Mouse (Mus musculus) embryonic facial prominence, embryonic 15.5 days (tissue): ENCODE measurements around the gene Dcaf5. TPM values are rescaled to one million over a fixed set of nuclear protein-coding genes. Genes with fewer than 3 reads are reported as not detected.

Experiments used
- ATAC-seq: fragments of 200-750 bp; cut with Nextera tagmentation; 2 replicates; pipeline ENCODE4 v1.8.0; 2017; ENCODE audit warnings: low read depth, moderate TSS enrichment; ENCODE audit not compliant: insufficient number of reproducible peaks, low FRiP score, low TSS enrichment
- H3K27ac ChIP-seq: fragments of 300-500 bp; sonication (generic); replicated peaks from 2 replicates; pipeline ENCODE4 v1.5.1; 2015; ENCODE audit warnings: mild to moderate bottlenecking, inconsistent platforms
- H3K27me3 ChIP-seq: fragments of 300-500 bp; sonication (generic); 2 replicates; pipeline ENCODE4 v1.6.1; 2015; ENCODE audit warnings: inconsistent platforms
- H3K36me3 ChIP-seq: fragments of 300-500 bp; sonication (generic); 2 replicates; pipeline ENCODE4 v1.6.1; 2015; ENCODE audit warnings: mild to moderate bottlenecking, inconsistent platforms
- H3K4me1 ChIP-seq: fragments of 300-500 bp; sonication (generic); 2 replicates; pipeline ENCODE4 v1.6.1; 2015; ENCODE audit warnings: inconsistent platforms
- H3K4me2 ChIP-seq: fragments of 300-500 bp; sonication (generic); replicated peaks from 2 replicates; pipeline ENCODE4 v1.6.1; 2015; ENCODE audit warnings: mild to moderate bottlenecking, inconsistent platforms
- H3K4me3 ChIP-seq: fragments of 300-500 bp; sonication (generic); replicated peaks from 2 replicates; pipeline ENCODE4 v1.5.1; 2015; ENCODE audit warnings: mild to moderate bottlenecking, inconsistent platforms
- H3K9ac ChIP-seq: fragments of 300-500 bp; sonication (generic); 2 replicates; pipeline ENCODE4 v1.6.1; 2015; ENCODE audit warnings: inconsistent platforms
- H3K9me3 ChIP-seq: fragments of 300-500 bp; sonication (generic); replicated peaks from 2 replicates; pipeline ENCODE4 v1.6.1; 2016; ENCODE audit warnings: inconsistent platforms
- WGBS: fragments of 180-500 bp; shearing (Covaris S2); methylation state at CpG from one replicate; pipeline ENCODE4 v1.1.7; 2015; 5-methylcytosine and 5-hydroxymethylcytosine counted together
- polyA plus RNA-seq: library from polyadenylated mRNA; unstranded; fragments of >200 nt; fragmentation: Nextera tagmentation; extraction: Ambion mirVana; gene quantifications from 2 replicates; pipeline ENCODE4 v1.2.1, GENCODE M21; 2015

The Dcaf5 gene
- polyA plus RNA-seq, 1 experiment from 2014 or later: 13.7 TPM

- no peaks in the 10 kb centered on the region for H3K27me3 ChIP-seq
- no peak for ATAC-seq
- no peaks in the 10 kb centered on the region for H3K4me1 ChIP-seq
- no peak overlapping the region for H3K9ac ChIP-seq
- WGBS: 84% methylated on average over 9 of the region's 9 CpGs
- H3K9me3 ChIP-seq: no peaks in the 10 kb centered on the region
- no peaks in the 10 kb centered on the region for H3K36me3 ChIP-seq
- no peak overlapping the region for H3K4me3 ChIP-seq
- no peak overlapping the region for H3K4me2 ChIP-seq
- H3K27ac ChIP-seq: no peak overlapping the region
These were observed 8.2 kb upstream of the Dcaf5 start for GRCm38 (mm10) chr12:80444525-80445109.

- no peak overlapping the region for H3K9ac ChIP-seq
- 74% methylated on average over 2 of the region's 2 CpGs for WGBS
- ATAC-seq: no peak
These were observed 4.6 kb upstream of the Dcaf5 start for GRCm38 (mm10) chr12:80440957-80441356.

GRCm38 (mm10) chr12:80437051-80437675 is 762 bp upstream of the Dcaf5 start:
- Histone ChIP-seq H3K27me3 (no peaks in the 10 kb centered on the region), H3K4me2 (peak overlapping the region; percentile 87), H3K9me3 (no peaks in the 10 kb centered on the region), H3K4me1 (peaks cover 11% of the 10 kb centered on the region), H3K36me3 (no peaks in the 10 kb centered on the region), H3K4me3 (peak overlapping the region; percentile 74), H3K9ac (peak overlapping the region; percentile 72; the same call in 1 of the 2 replicates), H3K27ac (peak overlapping the region; percentile 97)
- 25% methylated on average over 4 of the region's 4 CpGs for WGBS
- ATAC-seq: no peak

More at GRCm38 (mm10) chr12:80440957-80441356, 4.6 kb upstream of the Dcaf5 start:
- Histone ChIP-seq H3K27ac (no peak overlapping the region), H3K36me3 (no peaks in the 10 kb centered on the region), H3K9me3 (no peaks in the 10 kb centered on the region), H3K4me1 (0 out of 2 replicates have a peak, but pooled peaks cover 6% of the 10 kb centered on the region), H3K27me3 (no peaks in the 10 kb centered on the region), H3K4me2 (no peak overlapping the region), H3K4me3 (no peak overlapping the region)

GRCm38 (mm10) chr12:80435887-80436286 is 514 bp downstream of the Dcaf5 start:
- WGBS: 0% methylated on average over 10 of the region's 10 CpGs
- H3K36me3 ChIP-seq: no peaks in the 10 kb centered on the region
- peak overlapping the region; percentile 87 for H3K4me2 ChIP-seq
- peak overlapping the region; percentile 74 for H3K4me3 ChIP-seq
- no peaks in the 10 kb centered on the region for H3K9me3 ChIP-seq
- peak; percentile 16; the same call in 1 of the 2 replicates for ATAC-seq
- H3K27me3 ChIP-seq: no peaks in the 10 kb centered on the region
- peak overlapping the region; percentile 97 for H3K27ac ChIP-seq
- peak overlapping the region; percentile 72 for H3K9ac ChIP-seq
- H3K4me1 ChIP-seq: peaks cover 11% of the 10 kb centered on the region

GRCm38 (mm10) chr12:80434961-80435691 is 1.3 kb downstream of the Dcaf5 start:
- Histone ChIP-seq H3K9me3 (no peaks in the 10 kb centered on the region), H3K27me3 (no peaks in the 10 kb centered on the region), H3K4me3 (peak overlapping the region; percentile 74), H3K4me2 (peak overlapping the region; percentile 87), H3K9ac (peak overlapping the region; percentile 72), H3K4me1 (peaks cover 11% of the 10 kb centered on the region), H3K27ac (peak overlapping the region; percentile 97), H3K36me3 (no peaks in the 10 kb centered on the region)
- 1% methylated on average over 52 of the region's 64 CpGs for WGBS
- peak; percentile 75 for ATAC-seq

GRCm38 (mm10) chr12:80434601-80434960 is 1.8 kb downstream of the Dcaf5 start:
- Histone ChIP-seq H3K27ac (peak overlapping the region; percentile 97), H3K4me3 (peak overlapping the region; percentile 74), H3K4me2 (peak overlapping the region; percentile 87), H3K27me3 (no peaks in the 10 kb centered on the region), H3K4me1 (peaks cover 11% of the 10 kb centered on the region), H3K9ac (peak overlapping the region; percentile 72), H3K36me3 (0 out of 2 replicates have a peak, but pooled peaks cover under 1% of the 10 kb centered on the region), H3K9me3 (no peaks in the 10 kb centered on the region)
- ATAC-seq: no peak
- 2% methylated on average over 9 of the region's 10 CpGs for WGBS

- Histone ChIP-seq H3K27ac (no peak overlapping the region), H3K4me1 (peaks cover 11% of the 10 kb centered on the region), H3K27me3 (no peaks in the 10 kb centered on the region), H3K9ac (no peak overlapping the region), H3K9me3 (no peaks in the 10 kb centered on the region), H3K4me2 (no peak overlapping the region), H3K4me3 (no peak overlapping the region), H3K36me3 (peaks cover 8% of the 10 kb centered on the region; the same call in 1 of the 2 replicates)
- WGBS: 60% methylated on average over 4 of the region's 4 CpGs
- ATAC-seq: no peak
These were observed 3.1 kb downstream of the Dcaf5 start for GRCm38 (mm10) chr12:80433266-80433665.

GRCm38 (mm10) chr12:80427683-80428082 is 8.7 kb downstream of the Dcaf5 start:
- Histone ChIP-seq H3K4me3 (no peak overlapping the region), H3K27me3 (no peaks in the 10 kb centered on the region), H3K4me2 (no peak overlapping the region), H3K9me3 (no peaks in the 10 kb centered on the region), H3K9ac (no peak overlapping the region), H3K27ac (no peak overlapping the region), H3K36me3 (peaks cover 14% of the 10 kb centered on the region), H3K4me1 (no peaks in the 10 kb centered on the region)
- WGBS: 90% methylated on average over 3 of the region's 3 CpGs
- ATAC-seq: no peak

- no peak for ATAC-seq
- no peak overlapping the region for H3K9ac ChIP-seq
- peaks cover 7% of the 10 kb centered on the region; the same call in 1 of the 2 replicates for H3K9me3 ChIP-seq
- 82% methylated on average over 2 of the region's 2 CpGs for WGBS
- no peak overlapping the region for H3K4me3 ChIP-seq
- H3K27ac ChIP-seq: no peak overlapping the region
- no peak overlapping the region for H3K4me2 ChIP-seq
- no peaks in the 10 kb centered on the region for H3K4me1 ChIP-seq
- peaks cover 42% of the 10 kb centered on the region for H3K36me3 ChIP-seq
- no peaks in the 10 kb centered on the region for H3K27me3 ChIP-seq
These were observed 21.3 kb downstream of the Dcaf5 start for GRCm38 (mm10) chr12:80415100-80415499.

GRCm38 (mm10) chr12:80410855-80411254 is 25.5 kb downstream of the Dcaf5 start:
- peaks cover 4% of the 10 kb centered on the region; the same call in 1 of the 2 replicates for H3K9me3 ChIP-seq
- ATAC-seq: no peak

GRCm38 (mm10) chr12:80407824-80408223 is 28.6 kb downstream of the Dcaf5 start:
- peaks cover 34% of the 10 kb centered on the region for H3K36me3 ChIP-seq
- no peaks in the 10 kb centered on the region for H3K27me3 ChIP-seq
- no peak overlapping the region for H3K4me3 ChIP-seq
- H3K4me2 ChIP-seq: no peak overlapping the region
- WGBS: 53% methylated on average over 3 of the region's 3 CpGs
- no peak for ATAC-seq
- H3K4me1 ChIP-seq: no peaks in the 10 kb centered on the region
- H3K9me3 ChIP-seq: no peaks in the 10 kb centered on the region
- no peak overlapping the region for H3K27ac ChIP-seq
- H3K9ac ChIP-seq: no peak overlapping the region

More at GRCm38 (mm10) chr12:80410855-80411254, 25.5 kb downstream of the Dcaf5 start:
- Histone ChIP-seq H3K36me3 (peaks cover 35% of the 10 kb centered on the region), H3K27me3 (no peaks in the 10 kb centered on the region), H3K4me1 (no peaks in the 10 kb centered on the region), H3K27ac (no peak overlapping the region), H3K4me3 (no peak overlapping the region), H3K9ac (no peak overlapping the region), H3K4me2 (no peak overlapping the region)
- 92% methylated on average over 8 of the region's 8 CpGs for WGBS
